Mouse (Mus musculus) embryonic fibroblast, embryonic 13.5 days (primary cell): ENCODE results near the gene Myh9.

Experiments used
- CTCF ChIP-seq: IDR thresholded peaks from 2 replicates; pipeline ENCODE4 v1.5.1; 2011; ENCODE audit warnings: mild to moderate bottlenecking, control low read depth, low read length, moderate library complexity, borderline replicate concordance; ENCODE audit not compliant: insufficient read depth
- POLR2A ChIP-seq: IDR thresholded peaks from 2 replicates; pipeline ENCODE4 v1.6.1; 2011; ENCODE audit warnings: low read depth, mild to moderate bottlenecking, control low read depth, low read length, moderate library complexity

- TF ChIP-seq CTCF = no peak
- TF ChIP-seq POLR2A = no peak
Observed at GRCm38 (mm10) chr15:77794908-77795356, 47.0 kb downstream of the Myh9 start.
